Mouse (Mus musculus) testis, adult 2 months (tissue): ENCODE results near the gene Adam30.

ENCODE experiments used
- CTCF ChIP-seq: fragments of 200-500 bp; IDR thresholded peaks from 2 replicates; pipeline ENCODE4 v1.5.1; 2012; ENCODE audit warnings: low read depth, mild to moderate bottlenecking, inconsistent platforms, low read length, moderate library complexity; ENCODE audit not compliant: control insufficient read depth, insufficient read depth, insufficient replicate concordance
- POLR2A ChIP-seq: fragments of 200-500 bp; IDR thresholded peaks from 2 replicates; pipeline ENCODE4 v1.6.1; 2012; ENCODE audit warnings: low read depth, mild to moderate bottlenecking, inconsistent platforms, low read length, moderate library complexity; ENCODE audit not compliant: control insufficient read depth

DNA sequence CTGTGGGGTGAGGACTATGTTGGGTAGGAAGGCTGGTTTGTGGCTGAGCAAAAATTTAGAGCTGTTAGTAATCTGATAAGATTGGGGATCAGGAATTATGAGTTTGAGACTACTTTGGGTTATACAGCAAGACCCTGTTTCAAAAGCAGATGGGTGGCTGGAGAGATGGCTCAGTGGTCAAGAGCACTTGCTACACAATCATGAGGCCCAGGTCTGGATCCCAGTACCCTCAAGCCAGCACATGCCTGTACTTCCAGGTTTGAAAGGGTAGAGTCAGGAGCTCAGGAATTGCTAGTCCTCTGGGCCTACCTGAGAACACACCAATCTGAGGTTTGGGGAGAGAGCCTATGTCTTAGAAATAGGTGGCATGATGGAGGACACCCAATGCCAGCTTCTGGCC, 7.0 kb upstream of the Adam30 start:
- TF ChIP-seq POLR2A: no peak
- TF ChIP-seq CTCF: no peak
